Mouse (Mus musculus) lung, embryonic 15.5 days (tissue): Measurements from ENCODE around the gene Orai2. TPM values are rescaled to one million over a fixed set of nuclear protein-coding genes. Genes with fewer than 3 reads are reported as not detected.
A peak's percentile ranks its signal among the peaks of the same experiment; 100 is the strongest.

ENCODE experiments used
- ATAC-seq: fragments of 200-750 bp; cut with Nextera tagmentation; 2 replicates; pipeline ENCODE4 v1.8.0; 2017; ENCODE audit warnings: moderate number of reproducible peaks, borderline replicate concordance; ENCODE audit not compliant: low FRiP score, low TSS enrichment; ENCODE audit errors: extremely low read depth
- H3K27ac ChIP-seq: fragments of 300-500 bp; sonication (generic); 2 replicates; pipeline ENCODE4 v1.5.1; 2015; ENCODE audit warnings: moderate library complexity, mild to moderate bottlenecking, inconsistent platforms
- H3K27me3 ChIP-seq: fragments of 300-500 bp; sonication (generic); 2 replicates; pipeline ENCODE4 v1.6.1; 2015; ENCODE audit warnings: inconsistent platforms
- H3K36me3 ChIP-seq: fragments of 300-500 bp; sonication (generic); 2 replicates; pipeline ENCODE4 v1.6.1; 2015; ENCODE audit warnings: inconsistent platforms
- H3K4me1 ChIP-seq: fragments of 300-500 bp; sonication (generic); 2 replicates; pipeline ENCODE4 v1.6.1; 2015; ENCODE audit warnings: inconsistent platforms
- H3K4me2 ChIP-seq: fragments of 300-500 bp; sonication (generic); 2 replicates; pipeline ENCODE4 v1.6.1; 2015; ENCODE audit warnings: inconsistent platforms, mild to moderate bottlenecking, moderate library complexity
- H3K4me3 ChIP-seq: fragments of 300-500 bp; sonication (generic); 2 replicates; pipeline ENCODE4 v1.5.1; 2015; ENCODE audit warnings: mild to moderate bottlenecking, inconsistent platforms
- H3K9ac ChIP-seq: fragments of 300-500 bp; sonication (generic); 2 replicates; pipeline ENCODE4 v1.6.1; 2015; ENCODE audit warnings: inconsistent platforms
- H3K9me3 ChIP-seq: fragments of 300-500 bp; sonication (generic); 2 replicates; pipeline ENCODE4 v1.6.1; 2016; ENCODE audit warnings: inconsistent platforms
- WGBS: fragments of 180-500 bp; shearing (Covaris S2); methylation state at CpG from one replicate; pipeline ENCODE4 v1.1.7; 2015; 5-methylcytosine and 5-hydroxymethylcytosine counted together
- polyA plus RNA-seq: library from polyadenylated mRNA; unstranded; fragments of >200 nt; fragmentation: Nextera tagmentation; extraction: Ambion mirVana; gene quantifications from 2 replicates; pipeline ENCODE4 v1.2.1, GENCODE M21; 2015

The Orai2 gene
- polyA plus RNA-seq, 1 experiment from 2014 or later: 7.7 TPM

DNA sequence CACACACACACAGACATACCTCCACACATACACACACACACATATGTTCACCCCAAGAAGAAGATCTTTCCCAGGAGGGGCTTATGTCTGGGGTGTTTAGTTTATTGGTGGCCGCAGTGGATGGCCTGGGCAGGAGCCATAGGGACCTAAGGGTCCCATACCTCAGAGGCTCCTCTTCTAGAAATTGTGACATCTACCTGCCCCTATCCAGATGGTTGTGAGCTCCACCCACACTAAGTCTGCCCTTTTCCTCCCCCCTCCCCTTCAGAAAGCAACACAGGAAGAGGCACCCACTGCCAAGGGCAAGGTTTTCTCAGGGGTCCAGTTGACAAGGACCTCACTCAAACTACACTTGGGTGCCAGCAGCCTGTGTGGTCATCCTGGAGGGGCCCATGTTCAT is 23.6 kb downstream of the Orai2 start:
- Histone ChIP-seq H3K4me2 (no peak overlapping the region), H3K4me1 (no peaks in the 10 kb centered on the region), H3K9ac (no peak overlapping the region), H3K4me3 (no peak overlapping the region), H3K27me3 (no peaks in the 10 kb centered on the region), H3K36me3 (peaks cover 6% of the 10 kb centered on the region; the same call in 1 of the 2 replicates), H3K9me3 (no peaks in the 10 kb centered on the region), H3K27ac (no peak overlapping the region)
- WGBS: 79% methylated on average over 1 of the region's 1 CpGs
- ATAC-seq: no peak

DNA sequence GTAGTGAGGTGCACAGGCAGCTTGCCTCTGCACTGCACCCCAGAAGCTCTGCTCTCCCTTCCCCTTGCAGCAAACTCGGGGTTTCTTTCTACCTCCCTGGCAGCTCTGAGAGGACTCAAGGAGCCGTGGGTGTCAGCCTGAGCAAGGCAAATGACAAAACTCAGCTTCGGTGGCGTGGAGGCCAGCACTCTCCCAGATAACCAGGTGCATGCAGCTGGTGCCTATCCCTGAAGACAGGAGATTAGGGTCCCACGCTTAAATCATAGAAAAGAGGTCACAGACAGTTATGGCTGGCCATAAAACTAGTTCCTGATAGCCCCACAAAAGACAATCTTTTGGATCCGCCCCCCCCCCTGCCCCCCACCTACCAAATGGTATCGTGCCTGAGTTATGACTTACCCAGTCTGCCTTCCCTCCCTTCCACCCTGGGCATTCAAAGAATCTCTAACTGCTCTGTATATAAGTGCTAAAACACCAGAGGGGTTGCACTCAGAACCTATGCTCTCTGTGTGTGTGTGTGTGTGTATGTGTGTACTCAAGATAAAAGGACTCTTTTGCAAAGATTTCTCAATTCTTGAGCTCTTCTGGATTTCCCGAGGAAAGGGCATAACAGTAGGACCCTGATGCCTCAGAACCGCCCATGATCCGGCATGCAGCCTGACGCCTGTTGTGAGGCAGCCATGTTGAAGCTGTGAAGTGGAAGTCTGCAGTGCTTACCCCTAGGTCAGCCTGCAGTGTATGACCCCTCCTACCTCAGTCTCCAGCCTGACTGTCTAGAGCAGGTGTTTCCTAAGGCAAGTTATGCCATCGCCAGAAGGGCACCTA is 25.7 kb downstream of the Orai2 start:
- Histone ChIP-seq H3K9ac (no peak overlapping the region), H3K9me3 (no peaks in the 10 kb centered on the region), H3K4me2 (no peak overlapping the region), H3K36me3 (peaks cover 25% of the 10 kb centered on the region), H3K27ac (no peak overlapping the region), H3K27me3 (no peaks in the 10 kb centered on the region), H3K4me1 (no peaks in the 10 kb centered on the region), H3K4me3 (no peak overlapping the region)
- WGBS: 48% methylated on average over 12 of the region's 12 CpGs
- ATAC-seq: no peak

DNA sequence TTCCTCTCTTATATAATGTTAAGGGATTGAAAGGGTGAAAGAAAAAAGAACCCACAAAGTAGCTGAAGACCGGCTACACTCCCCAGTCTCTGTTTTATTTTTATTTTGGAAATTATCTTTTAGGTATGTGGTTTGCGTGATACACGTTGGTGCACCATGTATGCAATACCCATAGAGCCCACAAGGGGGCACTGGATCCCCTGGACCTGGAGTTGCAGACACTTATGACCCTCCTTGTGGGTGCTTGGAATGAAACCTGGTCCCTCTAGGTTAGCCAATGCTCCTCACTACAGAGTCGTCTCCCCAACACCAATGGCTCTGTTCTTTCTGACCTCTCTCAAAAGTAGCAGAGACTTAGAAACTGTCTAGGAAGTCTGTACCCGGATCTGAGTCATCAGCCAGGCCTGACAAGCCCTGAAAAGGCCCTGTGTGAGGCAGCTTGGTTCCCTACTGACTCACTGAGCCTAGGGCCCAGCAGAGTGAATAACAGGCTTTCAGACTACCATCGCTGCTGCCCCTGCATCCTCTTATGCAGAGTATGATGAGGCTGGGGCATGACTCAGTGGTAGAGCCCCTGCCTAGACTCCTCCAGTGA is 27.3 kb downstream of the Orai2 start:
- H3K4me1 ChIP-seq: no peaks in the 10 kb centered on the region
- H3K9ac ChIP-seq: no peak overlapping the region
- ATAC-seq: no peak
- 86% methylated on average over 6 of the region's 6 CpGs for WGBS
- H3K9me3 ChIP-seq: no peaks in the 10 kb centered on the region
- no peak overlapping the region for H3K4me3 ChIP-seq
- no peaks in the 10 kb centered on the region for H3K27me3 ChIP-seq
- no peak overlapping the region for H3K4me2 ChIP-seq
- H3K36me3 ChIP-seq: peaks cover 34% of the 10 kb centered on the region
- H3K27ac ChIP-seq: no peak overlapping the region

DNA sequence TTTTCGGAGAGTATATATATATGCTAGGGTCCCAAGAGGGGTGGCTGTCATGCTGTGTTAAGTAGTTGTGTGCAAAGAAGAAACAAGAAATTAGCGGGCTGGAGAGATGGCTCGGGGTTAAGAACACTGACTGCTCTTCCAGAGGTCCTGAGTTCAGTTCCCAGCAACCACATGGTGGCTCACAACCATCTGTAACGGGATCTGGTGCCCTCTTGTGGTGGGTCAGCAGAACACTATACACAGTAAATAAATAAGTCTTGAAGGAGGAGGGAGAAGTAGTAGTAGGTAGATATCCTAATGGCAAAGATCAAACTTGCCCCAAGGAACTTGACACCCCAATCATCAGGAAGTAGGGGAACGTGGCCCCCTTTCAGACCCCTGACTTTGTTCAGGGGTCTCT is 27.8 kb downstream of the Orai2 start:
- no peak overlapping the region for H3K27ac ChIP-seq
- no peak for ATAC-seq
- no peak overlapping the region for H3K4me2 ChIP-seq
- H3K4me3 ChIP-seq: no peak overlapping the region
- H3K36me3 ChIP-seq: peaks cover 34% of the 10 kb centered on the region
- H3K27me3 ChIP-seq: no peaks in the 10 kb centered on the region
- no peaks in the 10 kb centered on the region for H3K4me1 ChIP-seq
- no peaks in the 10 kb centered on the region for H3K9me3 ChIP-seq
- H3K9ac ChIP-seq: no peak overlapping the region
- 79% methylated on average over 5 of the region's 5 CpGs for WGBS

DNA sequence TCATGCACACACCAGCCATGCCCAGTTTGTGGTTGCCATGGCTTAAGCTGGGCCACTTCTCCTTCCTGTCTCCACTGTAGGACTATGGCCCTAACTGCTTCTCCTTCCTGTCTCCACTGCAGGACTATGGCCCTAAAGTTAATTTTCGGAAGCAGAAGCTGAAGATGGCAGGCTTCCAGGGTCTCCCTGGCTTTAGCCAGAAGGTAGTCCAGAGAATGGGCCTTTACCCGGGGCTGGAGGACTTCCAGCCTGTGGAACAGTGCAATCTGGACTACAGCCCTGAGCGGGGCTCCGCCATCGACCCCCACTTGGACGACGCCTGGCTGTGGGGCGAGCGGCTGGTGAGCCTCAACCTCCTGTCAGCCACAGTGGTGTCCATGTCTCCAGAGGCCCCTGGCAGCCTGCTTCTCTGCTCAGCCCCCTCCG is 30.4 kb downstream of the Orai2 start:
- H3K27ac ChIP-seq: no peak overlapping the region
- H3K9me3 ChIP-seq: no peaks in the 10 kb centered on the region
- no peak overlapping the region for H3K4me3 ChIP-seq
- peaks cover 13% of the 10 kb centered on the region for H3K4me1 ChIP-seq
- no peak overlapping the region for H3K9ac ChIP-seq
- WGBS: 94% methylated on average over 10 of the region's 10 CpGs
- no peak for ATAC-seq
- H3K27me3 ChIP-seq: no peaks in the 10 kb centered on the region
- H3K36me3 ChIP-seq: peaks cover 34% of the 10 kb centered on the region
- H3K4me2 ChIP-seq: no peak overlapping the region

DNA sequence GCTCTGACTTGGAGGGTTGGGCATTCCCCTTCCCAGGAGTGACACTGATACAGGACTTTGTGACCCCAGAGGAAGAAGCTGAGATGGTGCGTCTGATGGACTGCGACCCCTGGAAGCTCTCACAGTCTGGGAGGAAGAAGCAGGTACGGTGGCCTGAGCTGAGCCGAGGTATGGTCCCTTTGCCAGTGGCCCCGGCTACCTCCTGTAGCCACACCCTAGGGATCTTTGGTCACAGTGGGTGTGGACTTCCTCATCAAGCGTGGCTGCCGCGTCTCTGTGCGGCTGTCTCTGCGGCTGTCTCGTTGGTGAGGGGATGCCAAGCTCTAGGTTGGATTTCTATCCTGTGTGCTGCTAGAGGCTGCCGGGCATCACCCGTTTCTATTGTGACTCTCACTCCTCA is 31.1 kb downstream of the Orai2 start:
- 91% methylated on average over 13 of the region's 13 CpGs for WGBS
- H3K27ac ChIP-seq: no peak overlapping the region
- no peak overlapping the region for H3K4me2 ChIP-seq

DNA sequence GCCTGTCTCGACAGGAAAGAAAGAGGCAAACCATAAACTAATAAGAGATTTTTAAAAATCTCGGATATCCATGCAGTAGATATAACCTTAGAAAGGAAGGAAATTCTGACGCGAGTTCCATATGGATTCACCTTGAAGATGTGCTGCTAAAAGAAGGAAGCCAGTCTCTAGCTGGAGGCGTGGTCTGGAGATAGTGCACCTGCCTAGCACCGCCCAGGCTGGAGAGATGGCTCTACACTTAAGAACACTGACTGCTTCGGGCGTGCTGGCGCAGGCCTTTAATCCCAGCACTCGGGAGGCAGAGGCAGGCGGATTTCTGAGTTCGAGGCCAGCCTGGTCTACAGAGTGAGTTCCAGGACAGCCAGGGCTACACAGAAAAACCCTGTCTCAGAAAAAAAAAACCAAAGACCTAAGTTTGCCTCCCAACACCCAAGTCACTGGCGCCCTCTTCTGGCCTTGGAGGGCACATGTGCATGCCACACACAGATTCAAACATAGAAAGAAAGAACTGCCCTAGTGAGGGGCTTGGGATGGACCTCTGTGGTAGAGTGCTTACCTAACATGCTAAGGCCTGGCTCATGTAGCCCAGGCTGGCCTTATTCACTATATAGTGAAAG is 32.7 kb downstream of the Orai2 start:
- Histone ChIP-seq H3K4me2 (0 out of 2 replicates have a peak overlapping the region, but pooled peaks have one; percentile 73), H3K9me3 (no peaks in the 10 kb centered on the region), H3K27ac (no peak overlapping the region), H3K4me3 (peak overlapping the region; percentile 72; the same call in 1 of the 2 replicates), H3K36me3 (peaks cover 39% of the 10 kb centered on the region), H3K9ac (no peak overlapping the region), H3K27me3 (no peaks in the 10 kb centered on the region), H3K4me1 (peaks cover 20% of the 10 kb centered on the region)
- ATAC-seq: no peak
- 68% methylated on average over 13 of the region's 13 CpGs for WGBS

More for the DNA sequence above, 31.1 kb downstream of the Orai2 start:
- H3K27me3 ChIP-seq: no peaks in the 10 kb centered on the region
- ATAC-seq: no peak
- H3K4me3 ChIP-seq: no peak overlapping the region
- H3K9me3 ChIP-seq: no peaks in the 10 kb centered on the region
- peaks cover 34% of the 10 kb centered on the region for H3K36me3 ChIP-seq
- no peak overlapping the region for H3K9ac ChIP-seq
- peaks cover 20% of the 10 kb centered on the region for H3K4me1 ChIP-seq

DNA sequence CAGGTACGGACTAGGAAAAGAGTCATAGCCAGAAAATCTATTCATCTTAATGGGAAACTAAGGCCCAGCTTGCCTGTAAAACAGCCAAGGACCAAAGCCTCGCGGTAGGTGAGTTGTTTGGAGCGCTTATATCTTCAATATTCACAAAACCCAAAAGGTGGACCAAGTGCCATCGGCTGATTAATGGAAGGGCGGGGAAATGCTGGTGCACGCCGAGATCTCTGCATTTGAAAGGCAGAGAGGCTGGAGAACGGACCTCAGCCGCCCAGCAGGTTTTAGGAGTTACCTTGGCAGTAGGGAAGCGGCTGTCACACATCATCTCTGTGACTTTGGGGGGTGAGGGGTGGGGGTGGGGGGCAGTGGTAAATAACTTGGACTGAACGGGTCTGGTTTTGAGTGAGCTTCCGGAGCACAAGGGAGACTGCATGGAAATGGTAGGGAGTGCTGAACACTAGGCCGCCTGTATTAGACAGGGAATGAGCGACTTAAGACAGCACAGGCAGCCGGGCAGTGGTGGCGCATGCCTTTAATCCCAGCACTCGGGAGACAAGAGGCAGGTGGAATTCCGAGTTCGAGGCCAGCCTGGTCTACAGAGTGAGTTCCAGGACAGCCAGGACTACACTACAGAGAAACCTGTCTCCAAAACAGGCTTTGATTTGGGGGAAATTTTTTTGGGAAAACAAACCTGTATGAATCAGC is 34.1 kb downstream of the Orai2 start:
- WGBS: 5% methylated on average over 20 of the region's 20 CpGs
- H3K27me3 ChIP-seq: no peaks in the 10 kb centered on the region
- no peak for ATAC-seq

DNA sequence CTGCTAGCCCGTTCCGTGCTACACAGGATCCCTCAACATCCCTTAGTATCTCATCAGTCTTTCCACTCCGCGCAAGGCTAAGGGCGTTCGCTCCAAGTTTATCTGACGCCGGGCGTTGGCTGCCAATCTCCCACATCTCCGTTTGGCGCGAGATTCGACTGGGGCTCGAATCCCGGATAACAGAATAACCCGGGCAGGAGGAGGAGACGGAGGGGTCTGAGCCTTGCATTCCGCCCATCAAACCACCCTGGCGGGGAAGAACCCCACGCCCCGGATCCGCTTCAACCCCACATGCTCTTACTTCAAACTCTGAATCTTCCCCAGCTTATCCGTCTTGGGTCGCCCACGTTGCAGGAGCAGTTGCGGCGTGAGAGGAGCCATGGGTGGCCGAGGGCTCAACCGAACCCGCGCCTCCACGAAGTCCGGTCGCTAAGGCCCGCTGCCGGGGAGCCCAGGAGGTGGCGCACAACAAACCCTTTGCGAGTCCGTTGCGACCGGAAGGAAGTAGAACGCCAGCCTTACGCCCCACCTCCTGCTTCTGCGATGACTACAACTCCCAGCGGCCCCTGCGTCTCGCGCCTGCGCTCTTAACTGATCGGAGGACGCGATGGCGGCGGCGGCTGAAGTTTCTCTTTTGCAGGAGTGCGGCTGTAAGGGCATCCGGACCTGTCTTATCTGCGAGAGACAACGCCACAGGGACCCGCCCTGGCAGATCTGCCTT is 34.8 kb downstream of the Orai2 start, which contains the start of the genes Lrwd1 and Alkbh4:
TSS of gene Lrwd1 (minus strand) at position 504 of the 721 bp plus-strand sequence.
TSS of gene Alkbh4 (plus strand) at position 576 of the 721 bp plus-strand sequence.
- ATAC-seq: peak; percentile 94
- Histone ChIP-seq H3K4me3 (peak within 1 kb of the TSS; percentile 72), H3K27me3 (no peaks in the 10 kb centered on the region), H3K4me2 (peak within 1 kb of the TSS; percentile 73), H3K36me3 (peaks cover 25% of the 10 kb centered on the region), H3K27ac (peak within 1 kb of the TSS; percentile 74), H3K9ac (peak within 1 kb of the TSS; percentile 63), H3K4me1 (peaks cover 20% of the 10 kb centered on the region), H3K9me3 (no peaks in the 10 kb centered on the region)
- WGBS: under 1% methylated on average over 60 of the region's 60 CpGs

More for the DNA sequence above, 34.1 kb downstream of the Orai2 start:
- H3K4me3 ChIP-seq: peak overlapping the region; percentile 72
- no peaks in the 10 kb centered on the region for H3K9me3 ChIP-seq
- peaks cover 20% of the 10 kb centered on the region for H3K4me1 ChIP-seq
- peak overlapping the region; percentile 55 for H3K27ac ChIP-seq
- peak overlapping the region; percentile 73 for H3K4me2 ChIP-seq
- H3K36me3 ChIP-seq: peaks cover 30% of the 10 kb centered on the region
- H3K9ac ChIP-seq: peak overlapping the region; percentile 63

DNA sequence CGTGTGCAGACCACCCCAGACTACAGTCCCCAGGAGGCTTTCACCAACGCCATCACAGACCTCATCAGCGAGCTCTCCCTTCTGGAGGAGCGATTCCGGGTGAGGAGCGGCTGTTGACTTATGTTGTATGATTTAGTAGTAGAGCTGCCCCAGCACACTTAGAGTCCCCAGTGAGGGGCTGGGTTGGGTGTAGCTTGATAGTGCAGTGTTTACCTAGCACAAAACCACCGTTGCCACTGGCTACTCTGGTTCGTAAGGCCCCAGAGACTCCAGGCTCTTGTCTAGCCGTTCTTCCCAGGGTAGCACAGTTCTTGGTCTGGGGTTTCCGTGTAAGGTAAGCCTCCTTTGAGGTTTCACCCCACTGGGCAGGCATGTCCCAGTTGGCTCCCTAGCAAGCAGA is 48.3 kb downstream of the Orai2 start:
- peaks cover 60% of the 10 kb centered on the region for H3K36me3 ChIP-seq
- no peak for ATAC-seq
- WGBS: 84% methylated on average over 10 of the region's 10 CpGs

DNA sequence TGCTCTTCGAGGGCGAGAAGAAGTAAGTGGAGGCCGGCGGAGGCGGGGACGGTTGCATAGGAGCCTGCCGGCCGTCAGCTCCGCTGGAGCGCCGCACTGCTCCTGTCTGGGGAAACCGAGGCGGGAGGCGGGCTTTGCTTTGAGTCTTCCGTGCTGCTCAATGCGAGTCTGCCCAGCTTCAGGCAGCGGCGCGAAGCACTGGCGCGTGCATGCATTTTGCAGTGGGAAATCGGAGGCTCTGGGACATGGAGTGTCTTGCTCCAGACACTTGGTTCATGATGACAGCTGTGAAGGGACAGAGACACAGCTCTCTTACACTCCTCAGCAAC is 53.8 kb downstream of the Orai2 start:
- WGBS: under 1% methylated on average over 22 of the region's 22 CpGs
- Histone ChIP-seq H3K4me1 (peaks cover 18% of the 10 kb centered on the region), H3K27ac (no peak overlapping the region), H3K27me3 (no peaks in the 10 kb centered on the region), H3K36me3 (peaks cover 23% of the 10 kb centered on the region), H3K4me3 (peak overlapping the region; percentile 86), H3K4me2 (peak overlapping the region; percentile 67), H3K9me3 (no peaks in the 10 kb centered on the region), H3K9ac (peak overlapping the region; percentile 89)
- ATAC-seq: peak; percentile 35; the same call in 1 of the 2 replicates

More for the DNA sequence above, 48.3 kb downstream of the Orai2 start:
- Histone ChIP-seq H3K9ac (no peak overlapping the region), H3K4me3 (no peak overlapping the region), H3K4me1 (peaks cover 11% of the 10 kb centered on the region), H3K4me2 (no peak overlapping the region), H3K27ac (no peak overlapping the region), H3K9me3 (no peaks in the 10 kb centered on the region), H3K27me3 (no peaks in the 10 kb centered on the region)
